Mouse (Mus musculus) thymus, postnatal 4 days (tissue): ENCODE data around the gene Notch3.
"Not testable (repeated sequence)": the region's sequence is repeated elsewhere in the genome, so short reads cannot be mapped to it uniquely, and the experiment has no call there.

ENCODE experiments used
- DNase-seq: peaks from one replicate; pipeline ENCODE4 v3.0.0; 2021

The Notch3 gene

DNA sequence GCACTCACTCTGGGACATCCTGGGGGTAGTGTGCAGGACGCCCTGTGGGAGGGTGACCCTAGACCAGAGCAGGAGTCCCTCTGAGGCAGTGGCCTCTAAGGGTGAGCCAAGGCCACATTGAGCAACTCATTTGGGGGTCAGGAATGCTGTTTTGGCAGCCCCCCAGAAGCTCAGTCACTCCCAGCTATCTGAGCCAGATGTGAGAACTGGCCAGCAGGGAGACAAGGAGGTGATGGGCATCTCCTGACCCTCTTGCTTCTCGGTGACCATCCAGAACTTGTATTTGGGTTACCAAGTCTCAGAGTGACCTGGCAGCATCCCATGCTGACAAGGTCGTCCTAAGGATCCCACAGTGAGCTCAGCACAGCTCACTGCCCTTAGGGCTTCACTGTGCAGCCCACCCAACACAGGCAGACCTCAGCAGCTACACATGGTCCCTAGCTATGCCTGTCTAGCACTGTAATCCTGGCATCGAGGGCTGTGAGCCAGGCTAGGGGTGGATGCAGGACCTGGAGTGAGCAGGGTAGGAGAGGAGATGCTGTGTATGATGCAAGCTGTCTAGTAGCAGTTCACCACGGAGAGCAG, 49.3 kb downstream of the Notch3 start:
- no peak for DNase-seq

DNA sequence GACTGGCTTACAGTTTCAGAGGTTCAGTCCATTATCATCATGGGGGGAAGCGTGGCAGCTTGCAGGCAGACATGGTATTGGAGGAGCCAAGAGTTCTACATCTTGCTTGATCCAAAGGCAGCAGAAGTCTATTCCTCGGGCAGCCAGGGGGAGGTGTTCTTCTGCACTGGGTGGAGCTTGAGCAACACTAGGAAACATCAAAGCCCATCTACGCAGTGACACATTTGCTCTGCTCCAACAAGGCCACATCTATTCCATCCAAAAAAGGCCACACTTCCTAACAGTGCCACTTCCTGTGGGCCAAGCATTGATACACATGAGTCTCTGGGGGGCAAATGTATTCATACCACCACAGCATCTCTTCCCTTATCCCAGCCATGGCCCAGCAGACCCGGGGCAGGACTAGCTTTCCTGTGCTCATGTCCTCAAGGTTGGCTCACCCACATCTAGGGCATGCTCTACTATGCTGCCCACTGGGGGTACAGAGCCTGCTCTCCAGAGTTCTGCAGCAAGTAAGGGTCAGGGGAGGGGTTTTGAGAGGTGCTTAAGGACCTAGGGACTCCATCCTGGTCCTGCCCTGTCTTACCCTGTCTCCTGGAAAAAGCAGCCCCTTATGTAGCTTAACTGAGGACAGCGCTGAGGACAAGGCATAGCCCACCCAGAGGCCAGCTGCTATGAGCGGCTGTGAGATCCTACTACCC, 49.9 kb downstream of the Notch3 start:
- no peak for DNase-seq

DNA sequence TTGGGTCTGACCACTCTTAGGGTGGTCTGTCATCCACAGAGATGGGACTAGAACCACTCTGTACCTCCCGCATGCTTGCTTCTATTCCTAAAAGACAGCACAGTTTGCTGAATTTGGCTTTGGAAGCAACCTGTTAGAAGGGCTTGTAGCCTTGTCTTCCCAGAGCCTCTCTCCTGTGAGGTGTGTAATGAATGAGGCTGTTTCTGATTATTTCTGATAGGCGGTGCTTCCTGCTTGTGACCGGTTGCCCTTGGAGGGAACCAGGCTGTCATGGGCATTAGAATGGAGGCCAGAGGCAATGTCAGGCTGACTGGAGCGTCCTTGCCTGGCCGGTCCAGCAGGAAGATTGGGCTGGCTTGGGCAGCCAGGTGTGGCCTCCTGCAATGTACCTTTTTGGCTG, 52.2 kb downstream of the Notch3 start:
- not testable (repeated sequence) for DNase-seq

DNA sequence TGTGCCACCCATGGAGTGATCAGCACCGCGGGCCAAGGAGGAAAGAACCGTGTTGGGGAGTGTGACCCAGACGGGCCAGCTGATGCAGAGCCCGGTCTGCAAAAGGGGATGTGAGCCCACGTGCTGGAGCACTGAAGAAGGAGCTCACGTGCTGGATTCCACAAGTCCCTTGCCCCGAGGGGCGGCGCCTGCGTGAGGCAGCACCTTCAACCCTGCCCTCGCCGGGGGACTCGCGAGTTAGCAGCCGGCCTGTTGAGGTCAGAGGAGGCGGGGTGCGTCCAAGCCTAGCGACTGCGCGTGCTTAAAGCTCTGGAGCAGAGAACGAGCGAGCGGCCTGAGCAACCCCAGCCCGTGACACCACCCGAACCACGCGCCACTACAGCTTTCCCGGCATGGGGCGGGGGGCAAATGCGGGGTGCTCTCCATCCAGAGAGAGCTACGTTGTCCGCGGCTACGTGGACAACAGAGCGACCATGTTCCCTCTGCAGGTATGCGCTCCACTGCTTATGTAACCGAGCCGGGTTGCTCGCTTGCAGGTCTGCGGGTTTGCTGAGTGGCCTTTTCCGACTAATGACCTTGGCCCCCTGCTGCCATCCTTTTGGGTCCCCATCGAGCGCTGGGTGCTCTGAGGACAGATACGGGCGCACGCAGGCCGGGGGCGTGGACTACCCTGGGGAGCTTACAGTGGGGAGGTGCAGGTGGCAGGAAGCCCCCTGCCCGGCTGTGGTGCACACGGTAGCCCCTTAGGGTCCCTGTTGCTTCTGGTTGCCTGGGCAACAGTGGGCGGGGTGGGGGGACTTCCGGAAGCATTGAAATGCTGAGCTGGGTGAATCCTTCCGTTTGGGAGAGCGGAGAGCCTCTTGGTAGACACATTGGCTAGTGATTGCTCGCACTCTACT, 52.9 kb downstream of the Notch3 start:
- peak; percentile 86 for DNase-seq

DNA sequence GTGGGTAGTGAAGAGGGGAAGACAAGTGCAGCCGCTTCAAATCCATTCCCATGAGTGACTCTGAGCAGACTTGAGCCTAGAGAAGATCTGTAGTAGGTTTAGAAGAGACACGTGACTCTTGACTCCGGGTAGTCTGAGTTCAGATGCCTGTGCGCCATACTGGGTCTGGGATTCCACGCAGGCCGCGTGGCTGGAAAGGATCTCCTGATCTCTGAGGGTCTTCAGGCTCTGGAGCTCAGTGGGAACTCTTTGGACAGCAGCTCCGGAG, 53.5 kb downstream of the Notch3 start:
- no peak for DNase-seq

DNA sequence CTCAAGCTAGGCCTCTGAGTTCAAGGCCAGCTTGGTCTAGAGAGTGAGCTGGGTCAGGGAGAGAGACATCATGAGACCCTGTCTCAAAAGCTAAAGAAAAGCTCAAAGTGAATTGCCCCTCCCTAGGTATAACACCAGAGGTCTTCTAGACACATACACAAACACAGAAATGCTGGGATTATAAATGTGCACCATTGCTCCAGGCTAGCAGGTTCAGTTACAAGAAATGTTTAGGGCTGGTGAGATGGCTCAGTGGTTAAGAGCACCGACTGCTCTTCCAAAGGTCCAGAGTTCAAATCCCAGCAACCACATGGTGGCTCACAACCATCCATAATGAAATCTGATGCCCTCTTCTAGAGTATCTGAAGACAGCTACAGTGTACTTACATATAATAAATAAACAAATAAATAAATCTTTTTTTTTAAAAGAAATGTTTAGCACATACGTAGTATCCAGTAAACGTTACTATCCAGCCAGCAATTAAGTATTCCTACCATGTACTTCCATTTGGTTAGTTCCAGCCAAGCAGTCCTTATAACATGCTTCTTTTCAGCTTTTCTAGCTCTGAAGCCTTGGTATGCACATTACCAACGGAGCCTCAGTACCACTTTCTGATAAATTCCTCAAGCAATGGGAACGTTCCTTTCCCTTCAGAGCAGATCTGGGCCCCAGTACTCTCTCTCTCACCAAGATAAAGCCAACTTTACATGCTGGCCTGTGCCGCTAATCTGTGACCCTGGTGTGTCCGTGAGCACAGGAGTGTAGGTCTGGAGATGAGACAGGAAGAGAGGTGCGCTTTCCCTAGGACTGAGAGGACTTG, 54.0 kb downstream of the Notch3 start:
- no peak for DNase-seq

DNA sequence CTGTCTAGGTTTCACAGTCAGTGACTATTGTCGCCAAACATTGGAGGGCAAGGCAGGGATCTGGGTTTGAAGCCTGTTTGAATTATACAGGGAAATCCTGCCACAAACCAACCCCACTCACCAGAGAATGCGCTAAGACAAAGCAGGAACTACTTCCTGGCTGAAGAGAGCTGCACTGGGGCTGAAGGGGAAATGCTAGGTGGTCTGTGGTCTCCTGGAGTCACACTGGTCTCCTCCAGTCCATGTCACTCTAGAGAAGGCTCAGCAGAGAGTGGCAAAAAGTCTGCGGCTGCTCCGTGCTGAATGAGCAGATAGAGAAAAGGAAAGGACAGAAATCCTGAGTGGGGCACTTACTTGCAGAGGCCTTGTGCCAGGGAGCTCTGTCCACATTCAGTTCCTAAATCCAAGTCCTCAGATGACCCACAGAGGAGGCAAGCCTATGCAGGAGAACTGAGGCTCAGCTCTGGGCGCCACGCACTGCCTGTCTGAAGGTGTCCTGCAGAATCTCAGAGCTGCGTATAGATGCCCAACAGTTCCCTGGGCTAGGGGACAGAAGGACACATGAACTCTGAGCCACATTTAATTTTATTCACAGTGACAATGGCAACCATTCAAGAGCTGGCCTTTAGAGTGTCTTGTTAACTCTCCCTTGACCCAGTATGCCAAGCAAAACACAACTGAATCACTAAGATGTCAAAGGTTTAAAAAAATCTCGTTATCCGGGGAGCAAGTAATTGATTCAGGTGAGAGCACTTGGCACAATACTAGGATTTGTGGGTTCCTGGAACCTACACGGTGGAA, 55.5 kb downstream of the Notch3 start:
- no peak for DNase-seq

DNA sequence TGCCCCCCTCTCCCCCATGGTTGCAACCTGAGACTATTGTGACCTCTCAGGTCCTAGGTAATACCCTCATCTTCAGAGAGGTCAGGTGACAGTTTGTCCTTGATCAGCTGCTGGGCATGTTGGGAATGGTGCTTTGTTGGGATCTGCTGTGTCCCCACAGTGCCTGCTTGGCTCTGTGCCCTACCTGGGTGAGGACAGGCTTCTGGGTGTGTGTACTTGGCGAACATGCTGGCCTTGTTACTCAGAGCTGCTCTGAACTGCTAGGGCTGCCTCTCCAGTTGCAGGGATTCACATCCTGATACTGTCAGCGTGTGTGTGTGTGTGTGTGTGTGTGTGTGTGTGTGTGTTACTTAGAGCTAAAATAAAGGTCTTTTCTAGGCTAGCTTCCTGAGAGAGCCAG, 56.2 kb downstream of the Notch3 start:
- DNase-seq = no peak

DNA sequence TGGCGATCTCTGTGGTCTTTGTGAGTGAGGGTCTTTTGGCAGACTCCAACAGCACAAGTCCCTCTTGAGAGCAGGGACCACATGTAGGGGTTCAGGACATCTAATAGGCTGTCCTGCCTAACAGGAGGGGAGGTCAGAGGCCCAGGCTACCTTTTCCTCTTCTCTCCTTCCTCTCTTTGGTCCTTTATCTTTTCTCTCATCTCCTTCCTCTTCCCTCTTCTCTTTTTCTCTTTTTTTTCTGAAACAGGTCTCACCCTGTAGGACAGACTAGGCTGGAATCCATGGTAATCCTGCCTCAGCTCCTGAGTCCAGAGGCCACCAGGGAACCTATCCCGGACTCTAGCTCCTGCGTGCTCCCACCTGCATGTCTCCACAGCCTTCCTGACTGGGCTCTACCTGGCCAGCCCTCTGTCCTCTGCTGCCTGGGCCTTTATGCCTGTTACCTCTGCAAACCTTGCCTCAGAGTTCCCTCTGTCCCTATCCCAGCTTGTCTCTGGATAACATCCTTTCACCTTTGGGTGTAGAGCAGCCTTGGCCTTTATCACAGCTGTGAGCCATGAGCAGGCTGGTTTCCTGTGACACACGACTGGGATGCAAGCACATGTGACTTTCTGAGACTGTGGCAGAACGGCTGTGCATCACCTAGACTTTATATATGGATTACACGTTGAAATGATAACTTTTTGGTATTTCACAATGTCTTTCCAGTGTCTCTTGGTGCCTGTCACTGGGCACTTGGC, 57.3 kb downstream of the Notch3 start:
- no peak for DNase-seq

DNA sequence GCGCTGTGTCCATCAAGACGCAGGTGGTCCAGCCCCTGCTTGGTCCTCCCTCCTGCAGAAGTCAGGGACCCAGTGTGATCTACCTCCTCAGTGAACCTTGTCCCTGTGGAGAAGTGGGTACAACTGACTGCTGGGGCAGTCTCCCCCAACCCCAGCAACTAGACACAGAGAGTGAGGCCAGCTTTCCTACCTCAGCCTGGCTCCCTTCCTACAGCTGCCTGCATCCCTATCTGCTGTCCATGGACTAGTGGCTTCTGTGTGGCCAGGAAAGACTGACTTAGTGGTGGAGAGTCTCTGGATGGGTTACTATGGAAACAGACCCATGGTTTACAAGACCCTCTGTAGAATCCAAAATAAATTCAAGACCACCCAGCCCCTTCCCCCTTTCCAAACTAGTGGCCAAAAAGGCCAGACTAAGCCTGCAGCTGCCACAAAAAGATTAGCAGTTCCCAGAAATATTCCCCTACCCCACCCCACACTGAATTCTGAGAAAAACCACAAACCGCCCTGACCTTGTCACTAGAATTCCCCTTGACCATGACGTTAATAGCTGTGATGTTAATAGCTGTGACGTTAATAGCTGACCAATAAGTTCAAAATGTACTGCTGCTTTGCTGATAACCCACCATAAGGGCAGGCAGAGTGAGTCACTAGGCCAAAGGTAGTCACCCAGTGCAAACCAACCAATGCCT, 58.2 kb downstream of the Notch3 start:
- DNase-seq = not testable (repeated sequence)

DNA sequence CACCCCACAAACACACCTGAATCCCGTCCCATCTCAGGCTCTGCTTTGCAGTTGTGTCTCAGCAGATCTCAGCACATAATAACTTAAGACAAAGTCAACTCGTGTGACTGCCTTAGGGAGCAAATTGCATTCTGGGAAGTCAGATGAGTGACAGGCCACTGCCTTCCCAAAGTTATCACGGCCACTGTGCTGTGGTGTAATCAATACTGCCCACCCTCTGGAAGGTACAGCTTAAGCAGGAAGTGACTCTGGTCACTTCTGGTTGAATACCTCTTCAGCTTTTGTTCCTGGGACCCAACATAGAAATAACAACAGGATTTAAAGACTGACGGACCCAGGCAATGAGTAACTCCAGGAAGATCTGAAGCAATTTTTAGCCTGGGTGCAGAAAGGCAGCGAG, 58.8 kb downstream of the Notch3 start:
- no peak for DNase-seq

DNA sequence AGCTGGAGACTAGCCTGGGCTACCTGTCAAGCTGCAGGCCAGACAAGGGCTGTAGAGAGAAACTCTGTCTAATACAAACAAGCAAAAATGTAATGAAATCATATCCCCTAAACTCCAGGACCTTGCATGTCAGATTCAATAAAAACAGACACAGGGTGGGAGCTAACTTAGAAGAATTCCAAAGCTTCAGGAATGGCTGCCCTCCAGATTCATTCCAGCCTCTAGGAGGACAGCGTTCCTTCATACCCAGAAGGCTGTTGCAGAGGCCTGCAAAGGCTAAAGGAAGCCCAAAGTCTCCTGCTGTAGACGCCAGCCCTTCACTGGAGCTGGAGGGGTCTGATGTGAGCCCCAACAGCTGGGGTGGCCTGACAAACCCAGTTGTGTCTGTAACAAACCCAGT, 60.3 kb downstream of the Notch3 start:
- DNase-seq = no peak

DNA sequence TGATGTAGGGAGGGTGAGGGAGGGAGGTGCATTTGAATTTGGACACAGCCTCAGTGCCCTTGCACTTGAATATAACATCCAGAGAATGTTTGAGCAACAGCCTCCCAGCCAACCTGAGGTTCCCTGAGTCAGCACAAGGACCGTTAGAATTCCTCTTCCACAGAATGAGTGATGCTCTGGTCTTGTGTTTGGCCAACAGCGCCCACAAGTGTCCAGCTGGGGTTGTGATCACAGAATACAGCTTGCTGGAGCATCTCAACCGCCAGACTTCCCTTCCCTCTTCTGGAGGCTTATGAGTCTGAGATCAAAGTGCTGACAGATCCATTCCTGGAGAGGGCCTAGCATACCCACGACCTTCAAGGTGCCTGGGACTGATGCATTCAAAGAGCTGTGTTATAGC, 63.6 kb downstream of the Notch3 start:
- DNase-seq = no peak

DNA sequence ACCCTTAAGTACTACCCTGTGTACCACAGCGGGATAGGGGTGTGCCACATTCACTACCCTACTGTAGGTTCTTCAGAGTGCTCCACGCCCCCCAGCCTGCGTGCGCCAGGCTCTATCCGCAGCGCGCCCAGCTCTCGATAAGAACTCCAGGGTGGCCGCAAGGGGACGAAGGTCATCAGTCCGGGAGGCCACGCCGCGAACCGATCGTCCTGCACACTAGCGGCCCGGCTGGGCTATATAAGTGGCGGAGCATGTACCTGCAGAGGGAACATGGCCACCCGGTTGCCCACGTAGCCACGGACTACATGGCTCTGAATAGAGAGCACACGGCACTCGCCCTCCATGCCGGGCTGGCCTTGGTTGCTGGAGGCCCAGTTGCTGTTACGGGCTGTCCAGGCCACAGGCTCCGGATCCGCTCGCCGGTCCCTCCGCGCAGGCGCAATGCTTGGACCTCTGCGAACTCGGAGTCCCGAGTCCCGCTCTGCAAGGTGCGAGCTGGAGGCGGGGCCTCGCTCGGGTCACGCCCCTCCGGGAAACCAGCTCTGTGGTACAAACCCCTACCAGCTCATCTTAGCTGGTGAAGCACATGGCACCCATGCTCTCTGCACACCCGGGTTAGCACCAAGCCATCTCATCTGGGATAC, 66.6 kb downstream of the Notch3 start:
- DNase-seq = peak; percentile 88

DNA sequence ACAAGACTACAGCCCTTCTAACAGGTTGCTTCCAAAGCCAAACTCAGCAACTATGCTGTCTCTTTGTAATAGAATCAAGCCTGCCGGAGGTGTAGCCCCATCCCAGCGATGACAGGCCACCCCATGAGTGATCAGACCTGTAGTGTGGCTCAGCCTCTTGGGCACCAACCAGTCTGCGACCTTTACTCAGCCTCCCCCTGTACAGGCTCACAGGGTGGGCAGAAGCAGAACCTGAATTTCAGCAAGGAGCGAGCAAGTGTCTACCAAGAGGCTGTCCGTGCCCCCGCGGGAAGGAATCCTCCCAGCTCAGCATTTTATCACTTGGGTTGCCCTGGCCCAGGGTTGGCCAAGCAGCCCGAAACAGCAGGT, 67.1 kb downstream of the Notch3 start:
- DNase-seq = no peak

DNA sequence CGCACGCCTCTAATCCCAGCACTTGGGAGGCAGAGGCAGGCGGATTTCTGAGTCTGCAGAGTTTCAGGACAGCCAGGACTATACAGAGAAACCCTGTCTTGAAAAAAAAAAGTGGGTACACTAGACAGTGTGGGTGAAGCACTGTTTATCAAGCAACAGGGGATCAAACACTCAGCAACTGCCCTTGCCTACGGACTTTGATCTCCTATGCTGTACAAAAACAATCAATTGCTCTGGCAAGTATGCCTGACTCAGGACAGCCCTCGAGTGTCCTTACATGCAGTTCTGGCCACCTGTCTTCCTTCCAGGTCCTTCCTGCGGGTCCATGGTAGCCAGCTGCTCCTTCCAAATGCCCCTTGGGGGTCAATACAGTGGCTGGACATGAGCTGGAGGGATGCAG, 67.7 kb downstream of the Notch3 start:
- not testable (repeated sequence) for DNase-seq

DNA sequence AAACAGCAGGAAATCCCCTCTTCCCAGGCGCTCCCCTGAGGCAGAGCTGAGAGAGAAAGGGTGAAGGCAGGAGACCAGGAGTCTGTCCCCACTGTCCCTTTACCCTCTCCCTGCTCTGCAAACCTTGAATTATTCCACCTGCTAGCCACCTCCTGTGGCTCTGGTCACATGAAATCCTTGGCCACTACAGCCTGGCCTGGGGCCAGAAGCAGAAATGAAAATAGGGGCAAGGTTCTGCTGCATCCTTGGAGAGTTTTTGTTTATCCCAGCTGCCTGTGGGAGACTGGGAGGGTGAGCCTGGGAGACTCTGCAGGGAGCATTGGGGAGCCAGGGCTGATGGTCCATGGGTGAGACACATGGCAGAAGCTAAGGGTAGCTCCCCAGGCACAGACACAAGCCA, 69.0 kb downstream of the Notch3 start:
- DNase-seq = no peak

DNA sequence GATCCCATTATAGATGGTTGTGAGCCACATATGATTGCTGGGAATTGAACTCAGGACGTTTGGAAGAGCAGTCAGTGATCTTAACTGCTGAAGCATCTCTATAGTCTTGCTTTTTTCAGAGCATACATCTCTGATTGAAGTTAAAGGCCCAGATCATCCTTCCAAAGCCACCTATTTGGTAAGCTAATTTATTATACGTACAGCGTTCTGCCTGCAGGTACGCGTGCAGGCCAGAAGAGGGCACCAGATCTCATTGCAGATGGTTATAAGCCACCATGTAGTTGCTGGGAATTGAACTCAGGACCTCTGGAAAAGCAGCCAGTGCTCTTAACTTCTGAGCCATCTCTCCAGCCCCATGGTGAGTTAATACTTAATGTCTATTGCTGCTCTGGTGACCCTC, 73.8 kb downstream of the Notch3 start:
- DNase-seq = peak; percentile 48

DNA sequence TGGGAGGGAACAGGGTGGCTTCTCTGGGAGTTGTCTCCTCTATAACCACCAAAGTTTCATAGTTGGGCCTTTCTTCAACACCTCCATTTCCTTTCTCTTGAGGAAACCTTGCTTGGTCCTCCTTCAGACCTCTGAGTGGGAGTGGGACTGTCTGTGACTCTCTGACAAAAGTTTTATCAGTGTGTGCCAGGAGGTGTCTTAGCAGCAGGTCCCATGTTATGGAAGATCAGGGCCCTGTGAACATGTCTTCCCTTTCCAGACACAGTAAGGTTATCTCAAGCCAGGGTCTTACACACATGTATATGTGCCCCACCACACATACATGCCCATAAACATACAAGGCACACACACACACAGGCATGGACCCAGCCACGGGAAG, 74.4 kb downstream of the Notch3 start:
- DNase-seq = no peak

DNA sequence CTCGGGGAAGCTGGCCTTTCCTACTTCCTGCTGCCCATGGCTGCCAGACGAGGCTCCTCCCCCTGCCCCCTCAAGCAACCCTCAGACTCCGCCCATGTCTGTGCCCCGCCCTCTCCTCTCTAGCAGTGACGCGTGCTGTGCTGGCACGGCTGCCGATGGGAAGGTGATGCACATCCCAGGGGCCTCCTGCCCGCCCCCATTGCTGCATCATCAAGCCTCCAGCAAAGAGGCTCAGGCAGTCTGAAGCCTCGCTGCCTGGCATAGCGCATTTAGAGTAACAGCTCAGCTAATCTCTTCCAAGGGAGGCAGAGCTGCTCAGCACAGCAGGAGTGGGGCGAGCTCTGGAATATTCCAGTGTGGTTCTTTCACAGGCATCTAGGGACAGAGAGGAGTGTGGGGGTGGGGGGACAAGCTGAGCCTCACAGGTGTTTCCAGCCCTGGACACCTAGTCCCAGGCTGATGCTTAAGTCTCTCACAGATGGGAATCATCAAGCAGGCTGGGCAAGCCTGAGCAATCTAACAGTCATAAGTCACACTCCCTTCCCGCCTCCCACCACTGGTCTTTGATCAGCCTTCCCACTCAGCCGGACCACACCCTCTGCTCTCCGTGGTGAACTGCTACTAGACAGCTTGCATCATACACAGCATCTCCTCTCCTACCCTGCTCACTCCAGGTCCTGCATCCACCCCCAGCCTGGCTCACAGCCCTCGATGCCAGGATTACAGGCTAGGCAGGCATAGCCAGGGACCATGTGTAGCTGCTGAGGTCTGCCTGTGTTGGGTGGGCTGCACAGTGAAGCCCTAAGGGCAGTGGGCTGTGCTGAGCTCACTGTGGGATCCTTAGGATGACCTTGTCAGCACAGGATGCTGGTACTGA, 75.0 kb downstream of the Notch3 start:
- peak; percentile 97 for DNase-seq
